Mouse (Mus musculus): ENCODE data around the gene Tbl2. TPM values are rescaled to one million over a fixed set of nuclear protein-coding genes. Genes with fewer than 3 reads are reported as not detected.

The Tbl2 gene
- polyA plus RNA-seq, 1 experiment = 8.9 TPM

- 33% methylated on average over 8 of the region's 8 CpGs for WGBS
- DNase-seq (ENCODE audit: low read depth, low spot score) = no peak
These were observed 33.8 kb downstream of the Tbl2 start for GRCm38 (mm10) chr5:135183131-135183861.

GRCm38 (mm10) chr5:135185016-135185415 is 35.6 kb downstream of the Tbl2 start:
- no peak for DNase-seq (ENCODE audit: low read depth, low spot score)
- WGBS = 52% methylated on average over 3 of the region's 3 CpGs

- DNase-seq (ENCODE audit: low read depth, low spot score) = no peak
- whole genome bisulfite sequencing = 41% methylated on average over 3 of the region's 3 CpGs
These were observed 36.1 kb downstream of the Tbl2 start for GRCm38 (mm10) chr5:135185596-135185995.

GRCm38 (mm10) chr5:135186231-135186620 is 36.8 kb downstream of the Tbl2 start:
- 17% methylated on average over 10 of the region's 10 CpGs for WGBS
- DNase-seq (ENCODE audit: low read depth, low spot score) = no peak

- under 1% methylated on average over 57 of the region's 57 CpGs for WGBS
These were observed 37.3 kb downstream of the Tbl2 start, which contains the start of gene Baz1b for GRCm38 (mm10) chr5:135186621-135187348. Gene Baz1b (plus strand): TSS chr5:135187264.

GRCm38 (mm10) chr5:135187349-135188213 is 38.1 kb downstream of the Tbl2 start:
- under 1% methylated on average over 97 of the region's 102 CpGs for WGBS
- DNase-seq (ENCODE audit: low read depth, low spot score) = no peak

More at GRCm38 (mm10) chr5:135186621-135187348, 37.3 kb downstream of the Tbl2 start, which contains the start of gene Baz1b:
- peak; percentile 90 for DNase-seq (ENCODE audit: low read depth, low spot score)

GRCm38 (mm10) chr5:135188214-135188554 is 38.7 kb downstream of the Tbl2 start:
- WGBS = 0% methylated on average over 8 of the region's 8 CpGs
- DNase-seq (ENCODE audit: low read depth, low spot score) = no peak

GRCm38 (mm10) chr5:135189281-135190022 is 40.0 kb downstream of the Tbl2 start:
- WGBS = 28% methylated on average over 2 of the region's 2 CpGs
- DNase-seq (ENCODE audit: low read depth, low spot score) = no peak

GRCm38 (mm10) chr5:135191620-135192019 is 42.2 kb downstream of the Tbl2 start:
- DNase-seq (ENCODE audit: low read depth, low spot score) = peak; percentile 40
- 37% methylated on average over 2 of the region's 2 CpGs for WGBS

- 73% methylated on average over 1 of the region's 1 CpGs for WGBS
- no peak for DNase-seq (ENCODE audit: low read depth, low spot score)
These were observed 43.0 kb downstream of the Tbl2 start for GRCm38 (mm10) chr5:135192431-135192830.

- no peak for DNase-seq (ENCODE audit: low read depth, low spot score)
- 54% methylated on average over 6 of the region's 6 CpGs for WGBS
These were observed 46.9 kb downstream of the Tbl2 start for GRCm38 (mm10) chr5:135196367-135196766.

GRCm38 (mm10) chr5:135202763-135203162 is 53.3 kb downstream of the Tbl2 start:
- no peak for DNase-seq (ENCODE audit: low read depth, low spot score)
- 91% methylated on average over 3 of the region's 3 CpGs for WGBS

GRCm38 (mm10) chr5:135208197-135208596 is 58.7 kb downstream of the Tbl2 start:
- WGBS = 98% methylated on average over 1 of the region's 1 CpGs
- DNase-seq (ENCODE audit: low read depth, low spot score) = no peak

Other genes starting within 250 kb of the Tbl2 start
- not detected in 2 replicates for gene Tmem270, start 242.9 kb upstream of the Tbl2 start, polyA plus RNA-seq (2012; rRNA removed)
- gene Cldn13, start 234.1 kb upstream of the Tbl2 start, polyA plus RNA-seq (2012; rRNA removed) = 0.27 and 0.77 TPM in 2 replicates
- gene Mettl27, start 217.3 kb upstream of the Tbl2 start, polyA plus RNA-seq (2012; rRNA removed) = 13.6 and 15.3 TPM in 2 replicates
- gene Cldn4, start 202.7 kb upstream of the Tbl2 start, polyA plus RNA-seq (2012; rRNA removed) = 111 and 235 TPM in 2 replicates
- 796 and 924 TPM in 2 replicates for gene Cldn3, start 163.4 kb upstream of the Tbl2 start, polyA plus RNA-seq (2012; rRNA removed)
- 159 and 170 TPM in 2 replicates for gene Abhd11, start 140.5 kb upstream of the Tbl2 start, polyA plus RNA-seq (2012; rRNA removed)
- 6.4 and 6.8 TPM in 2 replicates for gene Stx1a, start 126.2 kb upstream of the Tbl2 start, polyA plus RNA-seq (2012; rRNA removed)
- 31.4 and 38.8 TPM in 2 replicates for gene Dnajc30, start 85.5 kb upstream of the Tbl2 start, polyA plus RNA-seq (2012; rRNA removed)
- 52.2 and 65.6 TPM in 2 replicates for gene Bud23, start 84.7 kb upstream of the Tbl2 start, polyA plus RNA-seq (2012; rRNA removed)
- gene Vps37d, start 71.4 kb upstream of the Tbl2 start, polyA plus RNA-seq (2012; rRNA removed) = 3.0 and 4.0 TPM in 2 replicates
- 80.5 and 207 TPM in 2 replicates for gene Mlxipl, start 59.8 kb upstream of the Tbl2 start, polyA plus RNA-seq (2012; rRNA removed)
- gene Bcl7b, start 18.6 kb downstream of the Tbl2 start, polyA plus RNA-seq (2012; rRNA removed) = 26.3 and 28.4 TPM in 2 replicates
- 16.2 and 19.7 TPM in 2 replicates for gene Baz1b, start 37.6 kb downstream of the Tbl2 start, polyA plus RNA-seq (2012; rRNA removed)
- 2.8 and 3.7 TPM in 2 replicates for gene Fzd9, start 101.6 kb downstream of the Tbl2 start, polyA plus RNA-seq (2012; rRNA removed)
- gene Fkbp6, start 200.4 kb downstream of the Tbl2 start, polyA plus RNA-seq (2012; rRNA removed) = not detected in 2 replicates
- gene Trim50, start 203.6 kb downstream of the Tbl2 start, polyA plus RNA-seq (2012; rRNA removed) = not detected in 2 replicates
- 23.1 and 25.2 TPM in 2 replicates for gene Nsun5, start 220.3 kb downstream of the Tbl2 start, polyA plus RNA-seq (2012; rRNA removed)
- gene Pom121, start 244.9 kb downstream of the Tbl2 start, polyA plus RNA-seq (2012; rRNA removed) = 13.7 and 14.7 TPM in 2 replicates